Mouse (Mus musculus) left cerebral cortex, postnatal 36 days (tissue): ENCODE results near the gene Krt79. TPM values are rescaled to one million over a fixed set of nuclear protein-coding genes. Genes with fewer than 3 reads are reported as not detected.

Experiments
- DNase-seq, 2 experiments: peaks; one replicate each; pipeline ENCODE4 v3.0.0; 2021 to 2022; ENCODE audit warnings: low spot score in 2 of 2, mixed read lengths in 1 of 2
- intact Hi-C: fragments of 180-260 bp; cut with DNase I; formaldehyde crosslinking; loops from one replicate; pipeline ENCODE4 v1.15.1; 2025
- microRNA-seq: library from miRNA; unstranded; fragments of <30 nt; microRNA quantifications from one replicate; pipeline ENCODE4 v1.2.0, GENCODE M21; 2022
- total RNA-seq, 2 experiments: library from RNA; stranded (reverse); gene quantifications; 2 replicates each; pipeline ENCODE4 v1.2.3; 2021

Krt79 gene
- total RNA-seq, 2 experiments from 2014 or later, result not detected

- DNase-seq, result no peak
- intact Hi-C loops, result no loop called here
These were observed 1.8 kb upstream of the Krt79 start for GRCm38 (mm10) chr15:101941948-101942347.

GRCm38 (mm10) chr15:101938600-101939308 lies 1.4 kb downstream of the Krt79 start:
- intact Hi-C loops, result no loop called here
- no peak for DNase-seq

DNA sequence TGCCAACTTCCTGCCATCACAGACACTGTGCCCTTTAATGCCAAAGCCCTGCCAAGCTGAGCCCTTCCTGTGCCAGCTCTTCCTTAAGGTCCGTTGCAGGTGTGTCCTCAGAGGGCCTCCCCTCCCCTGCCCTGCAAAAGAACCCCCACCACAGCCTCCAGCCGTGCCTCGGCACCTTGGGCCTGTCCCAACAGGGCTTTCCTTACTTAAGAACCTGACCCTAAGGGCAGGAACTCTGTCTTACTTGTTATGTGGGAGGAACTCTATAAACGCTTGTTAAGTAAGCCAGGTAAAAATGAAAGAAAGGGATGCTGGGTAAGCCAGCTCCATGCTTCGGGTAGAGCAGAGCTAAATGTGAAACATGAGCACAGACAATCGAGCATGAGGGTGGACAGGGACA lies 7.1 kb downstream of the Krt79 start:
- no peak for DNase-seq
- intact Hi-C loops, result no loop called here

GRCm38 (mm10) chr15:101929666-101930065 lies 10.5 kb downstream of the Krt79 start:
- DNase-seq, result no peak
- intact Hi-C loops, result no loop called here

GRCm38 (mm10) chr15:101929087-101929486 lies 11.0 kb downstream of the Krt79 start:
- intact Hi-C loops, result no loop called here
- DNase-seq, result no peak

DNA sequence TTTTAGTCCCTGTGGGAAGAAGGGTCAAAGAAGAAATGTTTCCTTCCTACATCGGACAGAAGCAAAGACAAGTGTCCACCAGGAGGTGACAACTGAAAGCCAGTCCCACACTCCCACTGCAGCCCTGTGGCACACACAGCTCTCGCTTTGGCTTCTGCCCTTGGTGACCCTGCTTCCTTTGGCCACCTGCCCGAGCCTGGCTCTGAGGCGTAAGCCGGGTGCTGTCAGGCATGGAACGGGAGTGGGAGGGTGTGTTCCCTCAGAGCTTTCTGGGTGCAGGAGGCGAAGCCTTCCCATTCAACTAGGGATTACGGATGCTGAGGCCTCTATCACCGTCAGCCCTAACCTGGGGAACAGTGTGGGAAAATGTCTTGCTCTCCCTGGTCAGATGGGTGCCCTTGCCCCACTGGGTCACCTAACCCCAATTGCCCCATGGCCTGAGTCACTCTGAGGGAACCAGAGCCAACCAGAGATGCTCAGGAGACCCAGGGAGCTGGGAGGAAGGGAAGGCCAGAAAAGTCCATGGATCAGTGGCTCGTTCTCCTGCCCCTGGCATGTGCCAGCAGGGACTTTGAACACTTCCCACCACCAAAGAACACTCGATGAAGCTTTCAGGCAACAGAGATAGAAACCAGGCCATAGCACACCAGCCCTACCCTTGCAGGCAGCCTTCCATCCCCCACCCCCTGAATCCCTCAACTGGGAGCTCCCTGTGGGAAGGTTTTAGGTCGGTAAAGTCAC lies 12.6 kb downstream of the Krt79 start:
- intact Hi-C loops, result no loop called here
- no peak for DNase-seq

DNA sequence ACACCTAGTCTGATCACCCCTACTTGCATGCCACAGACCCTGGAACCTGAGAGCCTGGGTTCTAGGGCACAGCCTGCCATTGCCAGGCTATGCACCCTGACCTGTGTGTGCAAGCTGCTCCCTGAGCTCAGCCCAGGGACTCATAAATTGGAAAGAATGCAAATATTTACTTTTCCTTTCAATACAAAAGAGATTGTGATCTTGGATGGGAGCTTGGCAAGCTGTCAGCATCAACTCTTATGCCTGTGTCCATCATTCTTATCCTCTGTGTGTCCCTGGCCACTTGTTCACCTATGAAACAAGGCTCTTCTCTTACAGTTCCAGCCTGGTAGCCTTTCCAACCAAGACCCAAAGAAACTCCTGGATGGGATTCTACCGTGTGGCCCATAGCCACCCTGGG lies 15.1 kb downstream of the Krt79 start:
- DNase-seq, result no peak
- intact Hi-C loops, result no loop called here

GRCm38 (mm10) chr15:101924635-101925034 lies 15.5 kb downstream of the Krt79 start, which contains the start of gene Krt4:
TSS of gene Krt4 (minus strand) at chr15:101924735.
- intact Hi-C loops, result no loop called here

DNA sequence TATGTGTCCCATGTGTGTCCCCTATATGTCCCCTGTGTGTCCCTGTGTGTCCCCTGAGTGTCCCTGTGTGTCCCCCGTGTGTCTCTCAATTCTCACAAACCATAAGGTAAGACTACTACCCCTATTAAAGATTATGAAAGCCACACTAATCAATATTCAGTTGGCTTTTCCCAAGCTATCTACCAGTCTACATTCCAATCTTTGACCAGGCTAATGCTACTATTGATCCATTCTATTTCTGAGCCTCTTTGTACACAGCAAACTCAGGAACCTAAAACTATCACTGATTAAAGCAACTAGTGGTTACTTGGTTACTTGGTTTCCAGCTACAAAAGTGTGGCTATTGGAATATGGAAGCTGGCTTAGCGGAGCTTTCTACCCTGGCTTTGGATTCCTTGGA lies 17.8 kb downstream of the Krt79 start:
- intact Hi-C loops, result no loop called here

More at GRCm38 (mm10) chr15:101924635-101925034, 15.5 kb downstream of the Krt79 start, which contains the start of gene Krt4:
- no peak for DNase-seq

GRCm38 (mm10) chr15:101916072-101916471 lies 24.1 kb downstream of the Krt79 start:
- intact Hi-C loops, result no loop called here
- no peak for DNase-seq

More for the DNA sequence above, 17.8 kb downstream of the Krt79 start:
- no peak for DNase-seq

- intact Hi-C loops, result no loop called here
These were observed 35.3 kb downstream of the Krt79 start for GRCm38 (mm10) chr15:101904849-101905248.

GRCm38 (mm10) chr15:101902171-101903149 lies 37.7 kb downstream of the Krt79 start:
- intact Hi-C loops, result no loop called here
- no peak for DNase-seq

More at GRCm38 (mm10) chr15:101904849-101905248, 35.3 kb downstream of the Krt79 start:
- DNase-seq, result no peak

DNA sequence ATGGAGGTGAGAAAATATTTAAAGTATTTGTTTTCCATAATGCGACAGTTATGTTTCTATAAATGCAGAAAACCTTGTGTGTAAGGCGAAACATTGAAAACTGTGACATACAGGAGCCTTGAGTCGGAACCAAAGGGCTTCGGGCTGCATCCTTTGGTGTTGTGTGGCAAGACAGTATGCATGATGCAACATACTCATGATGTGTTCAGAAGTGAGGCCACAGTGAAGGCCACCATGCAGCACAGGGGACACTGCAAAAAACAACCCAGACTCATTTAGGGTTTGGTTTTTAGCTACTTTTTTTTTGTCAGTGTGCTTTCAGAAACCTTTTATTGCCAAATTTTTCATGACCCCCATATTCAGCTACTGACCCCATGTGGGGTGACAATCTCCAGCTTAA lies 44.9 kb downstream of the Krt79 start:
- intact Hi-C loops, result no loop called here
- DNase-seq, result no peak

DNA sequence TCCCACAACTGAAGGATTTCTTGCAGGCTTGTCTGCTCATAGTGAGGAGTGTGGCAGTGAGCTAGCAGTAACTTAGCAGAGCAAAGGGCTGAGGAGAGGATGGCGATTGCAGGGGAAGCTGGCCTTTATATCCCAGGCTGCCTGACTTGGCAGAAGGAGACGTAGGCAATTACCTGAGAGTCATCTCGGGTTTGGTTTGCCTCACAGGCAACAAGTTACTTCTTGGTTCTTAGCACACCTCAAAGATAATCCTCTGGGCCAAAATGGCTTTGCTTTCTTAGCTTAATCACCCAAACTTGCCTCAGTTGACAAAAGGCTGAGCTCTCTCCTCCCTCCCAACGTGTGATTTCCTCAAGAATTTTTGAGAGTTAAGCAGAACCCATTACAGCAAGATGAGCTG lies 47.3 kb downstream of the Krt79 start, which contains the start of gene Krt76:
Gene Krt76 (minus strand): TSS at position 101 of the 400 bp plus-strand sequence.
- intact Hi-C loops, result no loop called here
- no peak for DNase-seq

GRCm38 (mm10) chr15:101879776-101880175 lies 60.3 kb downstream of the Krt79 start:
- intact Hi-C loops, result no loop called here
- DNase-seq, result no peak

Small RNAs within 50 kb of the gene (microRNA-seq; reads per million reads assigned to microRNA genes)
- not detected for gene Gm44356

Other genes with a start within 250 kb of the Krt79 start
- not detected for gene Krt6a, start 246.0 kb downstream of the Krt79 start, total RNA-seq
- gene Krt5, start 227.4 kb downstream of the Krt79 start, total RNA-seq, result not detected
- gene Krt71, start 197.2 kb downstream of the Krt79 start, total RNA-seq, result not detected
- not detected for gene Krt72, start 153.9 kb downstream of the Krt79 start, total RNA-seq
- 1 to 10 TPM; 1.5 to 1.6 TPM for gene Krt73, start 138.0 kb downstream of the Krt79 start, total RNA-seq
- gene Krt2, start 122.2 kb downstream of the Krt79 start, total RNA-seq, result under 1 TPM; 0.15 to 0.29 TPM
- 1 to 10 TPM; 1.7 to 1.8 TPM for gene Krt1, start 89.5 kb downstream of the Krt79 start, total RNA-seq
- gene Krt77, start 70.6 kb downstream of the Krt79 start, total RNA-seq, result 1 to 10 TPM; 8.8 to 9.8 TPM
- not detected for gene Krt76, start 47.4 kb downstream of the Krt79 start, total RNA-seq
- gene Krt4, start 15.6 kb downstream of the Krt79 start, total RNA-seq, result not detected
- not detected for gene Krt78, start 14.0 kb upstream of the Krt79 start, total RNA-seq
- gene Krt8, start 64.2 kb upstream of the Krt79 start, total RNA-seq, result not detected
- under 1 TPM in 1 of 2 experiments, not detected in 1; 0.22 TPM for gene Krt18, start 87.9 kb upstream of the Krt79 start, total RNA-seq
- 100 to 1,000 TPM; 157 to 165 TPM for gene Eif4b, start 133.4 kb upstream of the Krt79 start, total RNA-seq
- gene Tns2, start 160.1 kb upstream of the Krt79 start, total RNA-seq, result 10 to 100 TPM; 17.2 to 28.6 TPM
- 100 to 1,000 TPM; 140 to 160 TPM for gene Spryd3, start 195.9 kb upstream of the Krt79 start, total RNA-seq
- 10 to 100 TPM; 39.5 to 57.1 TPM for gene Igfbp6, start 204.0 kb upstream of the Krt79 start, total RNA-seq
- under 1 TPM in 1 of 2 experiments, not detected in 1; 0.23 TPM for gene Soat2, start 210.2 kb upstream of the Krt79 start, total RNA-seq